Mouse (Mus musculus) lung, postnatal 25 days (tissue): ENCODE measurements at regions not wholly inside any gene's neighbourhood (a gene's known extent, or its start where the extent isn't known, plus 50 kb on each side); places are given as distances from the start of the nearest gene placed in this dataset.
"Not testable (repeated sequence)": the region's sequence is repeated elsewhere in the genome, so short reads cannot be mapped to it uniquely, and the experiment has no call there.

ENCODE experiments used
- DNase-seq: peaks from one replicate; pipeline ENCODE4 v3.0.0; 2022; ENCODE audit warnings: low spot score

GRCm38 (mm10) chr8:126776605-126777469 lies 168.8 kb downstream of the Tomm20 start:
- DNase-seq = no peak

- DNase-seq = peak; percentile 53
These were observed 170.3 kb downstream of the Tomm20 start for GRCm38 (mm10) chr8:126775334-126775733.

GRCm38 (mm10) chr8:126774816-126775215 lies 170.8 kb downstream of the Tomm20 start:
- DNase-seq = no peak

- DNase-seq = no peak
These were observed 172.9 kb downstream of the Tomm20 start for GRCm38 (mm10) chr8:126772748-126773147.

- no peak for DNase-seq
These were observed 173.4 kb downstream of the Tomm20 start for GRCm38 (mm10) chr8:126772194-126772593.

- not testable (repeated sequence) for DNase-seq
These were observed 175.3 kb downstream of the Tomm20 start for GRCm38 (mm10) chr8:126770374-126770773.

GRCm38 (mm10) chr8:126768142-126768541 lies 174.4 kb upstream of the Irf2bp2 start:
- no peak for DNase-seq

DNA sequence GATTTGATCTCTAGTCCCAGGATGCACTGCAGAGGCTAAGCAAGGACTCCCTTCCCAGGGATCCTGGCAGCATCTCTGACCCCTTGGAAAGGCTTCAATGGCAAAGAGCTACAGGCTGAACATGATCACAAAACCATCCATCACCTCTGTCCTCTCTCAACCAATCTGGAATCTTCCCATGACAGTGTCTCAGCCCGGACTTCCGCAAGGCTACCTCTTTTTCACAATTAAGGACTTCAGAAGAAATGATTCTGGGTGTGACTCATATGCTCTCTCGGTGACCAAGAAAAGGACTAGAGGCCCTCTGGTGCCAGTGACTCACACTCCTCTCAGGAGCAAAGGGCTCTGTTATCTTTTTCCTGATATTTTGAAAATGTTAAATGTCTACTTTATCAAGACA lies 173.6 kb upstream of the Irf2bp2 start:
- DNase-seq = no peak

GRCm38 (mm10) chr8:126765693-126766238 lies 172.0 kb upstream of the Irf2bp2 start:
- no peak for DNase-seq

DNA sequence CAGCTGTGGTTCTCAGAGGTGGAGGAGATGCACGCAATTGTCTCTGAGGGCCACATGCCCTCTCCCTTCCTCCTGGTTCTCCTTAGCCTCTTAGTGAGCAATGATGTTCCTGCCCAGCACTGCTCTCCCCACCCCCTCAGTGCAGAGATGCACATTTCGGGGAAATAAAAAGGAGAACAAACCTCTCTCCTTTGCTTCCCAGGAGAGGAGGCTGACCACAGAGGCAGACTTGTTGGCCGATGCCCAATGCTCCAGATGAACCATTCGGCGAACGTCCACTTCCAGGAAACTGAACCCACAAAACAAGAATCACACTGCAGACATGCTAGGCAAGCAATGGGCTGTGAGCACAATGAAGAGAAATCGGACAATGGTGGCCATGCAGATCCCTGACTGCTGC lies 169.8 kb upstream of the Irf2bp2 start:
- DNase-seq = peak; percentile 54

- peak; percentile 51 for DNase-seq
These were observed 165.9 kb upstream of the Irf2bp2 start for GRCm38 (mm10) chr8:126759711-126760110.

GRCm38 (mm10) chr8:126758951-126759350 lies 165.2 kb upstream of the Irf2bp2 start:
- no peak for DNase-seq

DNA sequence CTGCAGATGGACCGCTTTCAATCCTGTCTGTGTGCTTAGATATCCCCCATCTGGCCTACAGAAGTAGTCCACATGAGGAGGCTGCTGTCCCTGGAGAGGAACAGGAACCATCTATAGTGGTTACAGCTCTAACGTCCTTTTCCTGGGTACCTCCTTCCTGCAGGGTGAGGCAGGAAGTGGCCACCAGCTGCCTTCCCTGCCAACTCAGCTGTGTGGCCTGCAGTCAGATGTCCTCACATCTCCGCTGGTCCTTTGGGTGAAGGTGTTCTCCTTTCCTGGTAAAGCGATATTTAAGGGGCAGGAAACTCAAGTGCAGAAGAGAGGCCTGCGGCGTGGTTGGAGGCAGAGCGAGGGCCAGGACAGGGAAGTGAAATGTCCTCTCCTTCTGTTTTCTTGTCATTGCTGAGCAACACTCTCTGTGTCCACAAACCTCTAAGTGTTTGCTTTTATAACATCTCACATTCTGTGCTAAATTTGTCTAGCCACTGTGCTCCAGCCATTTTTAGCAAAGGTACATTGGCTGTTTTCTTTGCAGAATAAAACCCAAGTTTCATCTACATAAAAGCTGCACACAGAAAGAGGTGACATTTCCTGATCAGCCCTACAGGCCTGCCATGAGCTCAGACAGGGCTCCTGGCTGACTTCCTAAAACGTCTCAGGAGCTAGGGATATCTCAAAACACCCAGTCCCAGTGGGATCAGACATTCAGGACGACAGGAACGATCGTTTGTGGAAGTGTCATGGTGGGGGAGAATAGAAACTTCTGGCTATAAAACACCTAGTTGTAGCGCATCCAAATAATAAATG lies 164.4 kb upstream of the Irf2bp2 start:
- DNase-seq = peak; percentile 84

GRCm38 (mm10) chr8:126756300-126757097 lies 162.7 kb upstream of the Irf2bp2 start:
- peak; percentile 59 for DNase-seq

GRCm38 (mm10) chr8:126755669-126756068 lies 161.9 kb upstream of the Irf2bp2 start:
- peak; percentile 51 for DNase-seq

DNA sequence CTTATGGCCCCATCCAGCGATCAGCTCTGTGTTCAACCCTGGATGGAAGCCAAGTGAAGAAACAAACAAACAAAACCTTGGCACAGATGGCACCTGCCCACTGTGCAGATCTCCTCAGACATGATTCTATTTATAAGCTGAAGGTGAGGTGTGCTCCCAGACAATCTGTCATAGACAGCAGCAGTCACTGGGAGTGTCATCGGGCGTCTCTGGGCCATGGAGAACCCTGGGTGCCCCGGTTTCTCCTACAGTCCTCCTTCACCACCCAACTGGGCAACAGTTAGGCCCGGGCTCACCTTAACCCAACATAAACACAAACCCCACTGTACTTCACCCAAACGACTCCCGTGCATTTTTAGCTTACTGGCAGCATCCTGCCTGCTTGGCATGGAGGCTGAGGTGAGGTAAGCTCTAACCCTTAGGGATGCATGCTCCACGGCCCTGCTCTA lies 160.6 kb upstream of the Irf2bp2 start:
- DNase-seq = no peak

- DNase-seq = no peak
These were observed 159.5 kb upstream of the Irf2bp2 start for GRCm38 (mm10) chr8:126753059-126753855.

DNA sequence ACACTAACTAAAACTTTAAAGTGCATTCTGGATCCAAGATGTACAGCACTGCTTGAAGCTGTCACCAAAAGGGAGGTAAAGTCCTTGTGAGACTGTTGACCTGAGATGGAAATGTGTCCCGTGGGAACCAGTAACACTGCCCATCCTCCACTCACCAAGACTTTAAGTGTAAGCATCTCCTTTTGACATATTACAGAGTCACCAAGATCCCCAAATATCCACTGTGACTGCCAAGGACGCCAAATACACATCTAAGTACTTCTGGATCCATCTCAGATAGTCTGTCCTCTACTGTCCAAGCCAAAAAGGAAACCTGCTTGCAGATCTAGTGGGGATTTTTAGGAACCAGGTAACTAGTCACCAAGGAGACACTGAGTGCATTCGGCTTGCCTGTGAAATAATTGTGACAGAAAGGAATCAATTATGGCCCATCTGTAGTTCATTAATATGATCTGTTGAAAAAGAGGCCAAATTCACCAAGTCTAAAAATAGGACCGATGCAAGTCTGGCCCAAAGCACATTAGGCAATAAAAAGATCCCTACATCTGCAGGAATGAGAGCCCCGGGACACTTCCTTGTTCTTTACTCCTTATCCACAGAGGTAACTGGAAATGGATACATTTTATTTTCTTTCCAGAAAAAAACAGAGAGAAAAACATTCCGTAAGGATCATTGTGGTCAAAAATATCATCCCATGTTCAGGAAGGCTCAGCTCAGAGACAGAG lies 157.8 kb upstream of the Irf2bp2 start:
- DNase-seq = no peak

DNA sequence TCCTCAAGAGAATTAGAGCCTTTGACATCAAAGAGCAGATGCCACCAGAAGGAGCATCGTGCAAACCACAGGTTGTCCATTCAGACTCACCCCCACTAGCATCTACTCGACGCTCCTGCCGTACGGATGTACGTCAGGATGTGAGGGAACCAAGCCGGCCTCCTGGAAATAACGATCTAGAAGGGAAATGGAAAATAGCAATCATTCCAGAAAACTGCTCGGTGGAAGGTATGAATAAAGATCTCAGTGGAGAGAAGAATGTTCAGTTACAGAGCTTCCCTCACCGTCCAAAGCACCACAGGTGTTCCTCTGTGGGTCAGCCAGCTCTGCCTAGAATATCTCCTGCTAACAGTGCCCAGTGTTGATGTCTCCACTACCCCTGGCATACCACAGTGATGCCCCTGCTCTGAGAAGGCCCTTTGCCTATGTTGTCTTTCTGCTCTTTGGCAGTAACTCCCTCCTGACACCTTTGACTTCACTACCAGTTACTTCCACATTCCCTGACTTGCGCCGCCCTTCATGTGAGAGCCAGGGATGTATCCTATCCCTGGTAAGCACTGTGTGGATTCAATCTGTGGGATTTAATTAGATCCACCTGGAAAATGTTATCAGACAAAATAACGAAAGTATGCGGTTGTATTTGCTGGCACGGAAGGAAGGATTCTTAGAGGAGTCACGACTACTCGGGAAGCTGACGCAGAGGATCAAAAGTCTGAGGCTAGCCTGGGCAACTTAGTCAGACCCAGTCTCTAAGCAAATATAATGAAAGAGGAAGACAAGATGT lies 152.4 kb upstream of the Irf2bp2 start:
- DNase-seq = no peak
